Mouse (Mus musculus) testis, adult 2 months (tissue): Measurements from ENCODE around the gene Proca1. TPM values are rescaled to one million over a fixed set of nuclear protein-coding genes. Genes with fewer than 3 reads are reported as not detected.
"Not testable (repeated sequence)": the region's sequence is repeated elsewhere in the genome, so short reads cannot be mapped to it uniquely, and the experiment has no call there.

Experiments used
- H3K27ac ChIP-seq: fragments of 200-500 bp; 2 replicates; pipeline ENCODE4 v1.5.1; 2012; ENCODE audit warnings: low read depth, low read length; ENCODE audit not compliant: control insufficient read depth, insufficient read depth
- H3K27me3 ChIP-seq: fragments of 200-500 bp; 2 replicates; pipeline ENCODE4 v1.6.1; 2012; ENCODE audit warnings: mild to moderate bottlenecking, low read length, moderate library complexity; ENCODE audit not compliant: control insufficient read depth, insufficient read depth
- H3K36me3 ChIP-seq: fragments of 200-500 bp; 2 replicates; pipeline ENCODE4 v1.6.1; 2012; ENCODE audit warnings: mild to moderate bottlenecking, low read length; ENCODE audit not compliant: control insufficient read depth, insufficient read depth
- H3K4me1 ChIP-seq: fragments of 200-500 bp; 2 replicates; pipeline ENCODE4 v1.6.1; 2012; ENCODE audit warnings: low read length; ENCODE audit not compliant: control insufficient read depth, insufficient read depth
- H3K4me3 ChIP-seq: fragments of 200-500 bp; 2 replicates; pipeline ENCODE4 v1.5.1; 2012; ENCODE audit warnings: low read depth, mild to moderate bottlenecking, low read length, moderate library complexity, mixed read lengths; ENCODE audit not compliant: control insufficient read depth
- CTCF ChIP-seq: fragments of 200-500 bp; IDR thresholded peaks from 2 replicates; pipeline ENCODE4 v1.5.1; 2012; ENCODE audit warnings: low read depth, mild to moderate bottlenecking, inconsistent platforms, low read length, moderate library complexity; ENCODE audit not compliant: control insufficient read depth, insufficient read depth, insufficient replicate concordance
- POLR2A ChIP-seq: fragments of 200-500 bp; IDR thresholded peaks from 2 replicates; pipeline ENCODE4 v1.6.1; 2012; ENCODE audit warnings: low read depth, mild to moderate bottlenecking, inconsistent platforms, low read length, moderate library complexity; ENCODE audit not compliant: control insufficient read depth
- polyA plus RNA-seq: library from polyadenylated mRNA; depleted of rRNA; stranded (reverse); fragments of >200 nt; gene quantifications from 2 replicates; pipeline ENCODE4 v1.2.3, GENCODE M21; 2012

Gene Proca1
- polyA plus RNA-seq, 1 experiment = 191 TPM

GRCm38 (mm10) chr11:78183884-78184514, 9.2 kb upstream of the Proca1 start:
- peaks cover 1% of the 10 kb centered on the region for H3K36me3 ChIP-seq
- peak overlapping the region; percentile 44; the same call in 1 of the 2 replicates for H3K27ac ChIP-seq
- no peak overlapping the region for H3K4me3 ChIP-seq
- TF ChIP-seq CTCF (no peak), POLR2A (no peak)
- peaks cover 10% of the 10 kb centered on the region for H3K4me1 ChIP-seq
- H3K27me3 ChIP-seq = no peaks in the 10 kb centered on the region

- H3K4me1 ChIP-seq, H3K4me3 ChIP-seq, H3K27me3 ChIP-seq, H3K27ac ChIP-seq, H3K36me3 ChIP-seq: not testable (repeated sequence)
These were observed 8.5 kb upstream of the Proca1 start for GRCm38 (mm10) chr11:78184702-78185101.

DNA sequence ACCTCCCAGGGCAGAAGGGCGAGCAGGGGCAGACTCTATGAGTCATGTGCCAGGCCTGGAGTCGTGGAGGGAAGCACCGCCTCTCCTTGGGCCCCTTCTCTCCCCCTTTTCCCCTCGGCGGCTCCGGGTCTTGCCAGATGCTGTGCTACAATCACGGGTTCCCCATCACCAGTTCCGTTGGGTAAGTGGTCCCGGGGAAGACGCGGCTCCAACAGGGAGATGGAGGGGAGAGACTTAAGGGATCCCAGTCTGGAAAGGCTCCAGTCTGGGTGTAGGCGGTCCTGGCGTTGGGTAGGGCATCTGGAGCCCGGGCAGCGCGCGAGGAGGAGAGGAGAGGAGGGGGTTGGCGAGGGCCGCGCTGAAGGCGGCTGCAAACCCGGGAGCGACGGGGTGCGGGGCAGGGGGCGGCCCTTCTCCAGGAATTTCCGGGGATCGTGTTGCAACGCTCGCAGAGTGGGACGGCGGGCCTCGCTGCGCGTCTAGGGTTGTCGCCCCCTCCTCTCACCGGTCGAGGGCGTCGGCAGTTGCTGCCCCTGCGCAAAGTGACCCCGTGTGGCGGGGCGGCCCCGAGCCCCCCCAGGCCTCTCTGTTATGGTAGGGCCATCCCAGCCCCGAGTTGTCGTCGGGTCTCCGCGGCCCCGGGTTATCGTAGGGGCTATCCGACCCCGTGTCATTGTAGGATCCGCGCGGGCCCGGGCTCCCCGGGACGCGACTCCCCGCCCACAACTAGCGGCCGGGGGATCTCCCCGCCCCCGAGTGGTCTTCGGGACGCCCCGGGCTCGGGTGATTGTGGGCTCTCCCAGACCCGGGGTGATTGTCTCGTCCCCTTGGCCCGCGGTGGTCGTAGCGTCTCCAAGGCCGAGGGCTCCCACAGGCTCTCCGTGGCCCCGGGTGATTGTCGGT, 4.6 kb upstream of the Proca1 start, which contains the start of gene Rab34:
Gene Rab34 (plus strand): TSS at position 100 of the 903 bp plus-strand sequence.
- no peaks in the 10 kb centered on the region for H3K27me3 ChIP-seq
- peak; percentile 43; the same call in 1 of the 2 replicates for TF ChIP-seq POLR2A
- TF ChIP-seq CTCF = no peak
- peak within 1 kb of the TSS; percentile 81 for H3K27ac ChIP-seq
- peaks cover 6% of the 10 kb centered on the region for H3K4me1 ChIP-seq
- peak within 1 kb of the TSS; percentile 82 for H3K4me3 ChIP-seq
- H3K36me3 ChIP-seq = no peaks in the 10 kb centered on the region

GRCm38 (mm10) chr11:78189234-78190040, 3.8 kb upstream of the Proca1 start:
- peak overlapping the region; percentile 81 for H3K27ac ChIP-seq
- no peaks in the 10 kb centered on the region for H3K27me3 ChIP-seq
- H3K4me3 ChIP-seq = peak overlapping the region; percentile 82
- H3K36me3 ChIP-seq = no peaks in the 10 kb centered on the region
- TF ChIP-seq CTCF (no peak), POLR2A (no peak)
- peaks cover 6% of the 10 kb centered on the region for H3K4me1 ChIP-seq

DNA sequence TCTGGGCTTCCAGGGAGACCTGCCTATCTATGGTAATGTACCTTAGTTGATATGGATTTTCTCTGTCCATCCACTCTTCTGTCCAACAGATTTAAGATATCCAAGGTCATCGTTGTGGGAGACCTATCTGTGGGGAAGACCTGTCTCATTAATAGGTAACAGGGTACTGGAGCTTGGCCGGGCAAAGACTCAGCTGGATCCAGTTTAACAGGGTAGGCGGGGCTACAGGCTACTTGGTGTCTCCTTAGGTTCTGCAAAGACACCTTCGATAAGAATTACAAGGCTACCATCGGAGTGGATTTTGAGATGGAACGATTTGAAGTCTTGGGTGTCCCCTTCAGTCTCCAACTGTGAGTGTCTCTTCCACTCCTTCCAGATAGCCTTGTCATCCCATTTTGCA, 3.2 kb upstream of the Proca1 start:
- Histone ChIP-seq H3K27ac (no peak overlapping the region), H3K27me3 (no peaks in the 10 kb centered on the region), H3K4me1 (peaks cover 9% of the 10 kb centered on the region), H3K4me3 (peak overlapping the region; percentile 13; the same call in 1 of the 2 replicates), H3K36me3 (no peaks in the 10 kb centered on the region)
- TF ChIP-seq CTCF (no peak), POLR2A (no peak)

DNA sequence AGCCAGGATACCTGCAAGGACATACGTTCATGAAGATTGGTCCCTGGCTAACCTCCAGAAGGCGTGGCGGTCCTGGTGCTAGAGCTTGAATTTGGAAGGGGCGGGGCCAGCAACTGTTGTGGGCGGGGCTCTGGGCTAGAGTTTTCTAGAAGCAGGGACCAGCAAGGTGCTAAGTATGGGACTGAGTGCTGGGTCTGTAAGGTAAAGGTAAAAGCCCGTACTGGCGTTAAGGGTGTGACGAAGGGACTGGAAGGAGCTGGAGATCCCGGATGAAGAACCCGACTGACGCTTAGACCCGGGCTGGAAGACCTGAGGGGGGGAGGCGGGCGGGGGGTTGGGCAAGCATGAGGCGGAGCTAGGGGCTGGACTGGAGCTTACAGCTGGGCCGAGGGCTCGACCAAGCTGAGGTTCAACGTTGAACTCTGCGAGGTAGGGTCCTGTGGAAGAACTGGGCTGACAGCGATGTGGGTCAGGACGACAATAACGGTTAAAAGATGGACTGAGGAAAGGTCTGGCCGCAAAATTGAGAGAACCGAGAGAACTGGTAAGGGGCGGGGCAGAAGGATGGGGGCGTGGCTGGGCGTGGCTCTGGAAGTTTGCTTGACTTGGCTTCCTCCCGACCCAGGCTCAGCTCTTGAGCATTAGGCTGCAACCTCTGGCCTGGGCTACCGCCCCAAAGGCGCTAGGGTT, 1.4 kb downstream of the Proca1 start:
- Histone ChIP-seq H3K4me1 (peaks cover 8% of the 10 kb centered on the region), H3K27ac (peak overlapping the region; percentile 87), H3K36me3 (no peaks in the 10 kb centered on the region), H3K27me3 (no peaks in the 10 kb centered on the region), H3K4me3 (peak overlapping the region; percentile 96)
- TF ChIP-seq CTCF = no peak
- peak; percentile 27 for TF ChIP-seq POLR2A
